9 mouse cellular contexts compared by ENCODE assay signal in the genomic region with DNA sequence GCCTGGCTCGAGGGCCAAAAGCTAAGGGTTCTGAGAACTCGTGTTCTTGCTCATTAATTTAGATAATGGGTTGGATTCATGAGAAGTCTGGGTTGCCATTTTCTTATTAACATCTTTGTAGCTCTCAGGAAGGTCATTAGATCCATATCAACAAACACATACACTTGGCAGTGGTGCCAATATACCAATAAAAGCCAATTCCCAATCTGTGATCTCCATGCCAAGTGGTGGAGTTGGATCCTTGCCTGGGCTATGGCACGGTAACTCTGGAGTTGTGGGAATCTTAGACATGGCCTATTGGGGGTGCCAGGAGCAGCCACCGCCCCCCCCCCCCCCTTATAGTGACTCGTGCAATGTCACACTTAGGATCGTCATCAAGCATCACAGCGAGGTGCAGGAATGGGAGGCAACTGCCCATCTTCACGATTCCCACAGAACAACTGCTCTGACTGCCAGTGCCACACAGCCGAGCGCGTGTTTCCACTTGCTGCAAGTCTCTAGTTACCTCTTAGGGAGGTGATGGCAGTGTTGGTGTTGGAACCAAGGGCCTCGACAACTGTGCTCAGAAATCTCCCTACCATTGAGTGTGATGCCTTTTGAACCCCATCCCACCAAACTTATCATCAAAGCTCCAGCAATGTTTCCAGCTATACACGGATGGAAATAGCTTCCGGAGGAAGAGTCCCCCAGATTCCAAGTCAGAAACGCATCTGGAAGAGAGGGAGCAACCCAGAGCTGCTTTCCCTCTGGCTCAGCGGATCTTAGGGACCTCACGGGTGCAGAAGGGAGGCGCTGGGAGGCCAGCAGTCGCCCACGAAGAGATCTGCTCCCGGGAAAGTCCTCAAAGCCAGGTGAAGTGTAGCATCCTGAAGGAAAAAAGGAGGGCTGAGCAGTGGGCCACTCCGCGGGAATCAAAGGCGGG. TPM values are rescaled to one million over a fixed set of nuclear protein-coding genes. Genes with fewer than 3 reads are reported as not detected.
DNase-seq lines count a peak whose midpoint lies in the region; ATAC-seq lines count a peak whose summit lies in the region.
"Had no signal": no experiment of that assay in that cellular context is flagged by ENCODE, and none has a peak within 500 bp of the region (broad histone marks: within the 10 kb centered on the region; RNA-seq: fewer than 3 reads in every experiment).

No protein-coding gene starts in this region.

- no peaks in the 10 kb centered on the region for H3K9me3 ChIP-seq in heart, embryonic 10.5 days
- no peaks in the 10 kb centered on the region for H3K9me3 ChIP-seq in embryonic facial prominence, embryonic 13.5 days
- no peaks in the 10 kb centered on the region for H3K9me3 ChIP-seq in hindbrain, embryonic 13.5 days
- H3K9me3 ChIP-seq in midbrain, embryonic 12.5 days, result no peaks in the 10 kb centered on the region

- DNase-seq in heart, embryonic 10.5 days (ENCODE audit: low spot score), result no peak
- no peak for DNase-seq in heart, postnatal 14 days
- no peak for DNase-seq in yolk sac, embryonic 10.5 days (ENCODE audit: low spot score)
- no peak for DNase-seq in adipocyte (ENCODE audit: low spot score)
- DNase-seq in lung, postnatal 14 days, result no peak

- peak overlapping the region; percentile 66 for H3K4me2 ChIP-seq in embryonic facial prominence, embryonic 13.5 days
- peak overlapping the region; percentile 50 for H3K4me2 ChIP-seq in hindbrain, embryonic 13.5 days
- peak overlapping the region; percentile 53 for H3K4me2 ChIP-seq in midbrain, embryonic 12.5 days (replicated peaks)

- H3K27me3 ChIP-seq in heart, embryonic 10.5 days (ENCODE audit: insufficient read depth, poor library complexity, severe bottlenecking), result 0 out of 2 replicates have a peak, but pooled peaks cover 7% of the 10 kb centered on the region
- H3K27me3 ChIP-seq in embryonic facial prominence, embryonic 13.5 days, result peaks cover 17% of the 10 kb centered on the region
- H3K27me3 ChIP-seq in hindbrain, embryonic 13.5 days, result peaks cover 35% of the 10 kb centered on the region
- peaks cover 74% of the 10 kb centered on the region for H3K27me3 ChIP-seq in midbrain, embryonic 12.5 days

- peak overlapping the region; percentile 79 for H3K27ac ChIP-seq in heart, embryonic 10.5 days
- H3K27ac ChIP-seq in embryonic facial prominence, embryonic 13.5 days, result no peak overlapping the region
- H3K27ac ChIP-seq in hindbrain, embryonic 13.5 days, result no peak overlapping the region
- H3K27ac ChIP-seq in midbrain, embryonic 12.5 days (replicated peaks), result no peak overlapping the region

- H3K36me3 ChIP-seq in heart, embryonic 10.5 days, result no peaks in the 10 kb centered on the region
- H3K36me3 ChIP-seq in embryonic facial prominence, embryonic 13.5 days, result no peaks in the 10 kb centered on the region
- H3K36me3 ChIP-seq in hindbrain, embryonic 13.5 days, result no peaks in the 10 kb centered on the region
- H3K36me3 ChIP-seq in midbrain, embryonic 12.5 days, result no peaks in the 10 kb centered on the region

- no peak for ATAC-seq in embryonic facial prominence, embryonic 13.5 days (ENCODE audit: insufficient number of reproducible peaks, insufficient read depth, low FRiP score, low TSS enrichment, low read depth)
- peak; percentile 10; the same call in 1 of the 2 replicates for ATAC-seq in hindbrain, embryonic 13.5 days (ENCODE audit: low FRiP score)
- ATAC-seq in midbrain, embryonic 12.5 days (ENCODE audit: low FRiP score, low read depth), result no peak

- intact Hi-C loops in heart, postnatal 14 days (cut with DNase I), result loop anchor here (5.0 kb wide), 1 partner anchor 353 kb away; no protein-coding TSS in a partner anchor

- H3K4me1 ChIP-seq in heart, embryonic 10.5 days, result peaks cover 55% of the 10 kb centered on the region
- H3K4me1 ChIP-seq in embryonic facial prominence, embryonic 13.5 days, result peaks cover 40% of the 10 kb centered on the region
- H3K4me1 ChIP-seq in hindbrain, embryonic 13.5 days (replicated peaks), result peaks cover 10% of the 10 kb centered on the region
- peaks cover 30% of the 10 kb centered on the region for H3K4me1 ChIP-seq in midbrain, embryonic 12.5 days

- WGBS in heart, embryonic 10.5 days, result 21% methylated on average over 24 of the region's 24 CpGs
- WGBS in embryonic facial prominence, embryonic 13.5 days, result 34% methylated on average over 24 of the region's 24 CpGs
- 39% methylated on average over 24 of the region's 24 CpGs for WGBS in hindbrain, embryonic 13.5 days
- WGBS in midbrain, embryonic 12.5 days, result 38% methylated on average over 24 of the region's 24 CpGs

- H3K9ac ChIP-seq in embryonic facial prominence, embryonic 13.5 days, result peak overlapping the region; percentile 49
- peak overlapping the region; percentile 43; the same call in 1 of the 2 replicates for H3K9ac ChIP-seq in hindbrain, embryonic 13.5 days
- peak overlapping the region; percentile 32; the same call in 1 of the 2 replicates for H3K9ac ChIP-seq in midbrain, embryonic 12.5 days (replicated peaks)

- peak overlapping the region; percentile 57 for H3K4me3 ChIP-seq in heart, embryonic 10.5 days
- H3K4me3 ChIP-seq in embryonic facial prominence, embryonic 13.5 days, result peak overlapping the region; percentile 31
- peak overlapping the region; percentile 27 for H3K4me3 ChIP-seq in hindbrain, embryonic 13.5 days
- H3K4me3 ChIP-seq in midbrain, embryonic 12.5 days, result peak overlapping the region; percentile 27

RNA-seq across cellular contexts. Expression of a gene that starts 46.8 kb away (rescaled TPM):
- 14.7 and 15.2 TPM in 2 replicates for polyA plus RNA-seq in heart, embryonic 10.5 days (2016; fragmentation: Nextera tagmentation; extraction: Ambion mirVana)
- 10 to 100 TPM; 26.1 to 26.5 TPM for total RNA-seq in heart, postnatal 14 days (2021)
- polyA plus RNA-seq in embryonic facial prominence, embryonic 13.5 days (2015; fragmentation: Nextera tagmentation; extraction: Ambion mirVana), result 24.8 and 27.7 TPM in 2 replicates
- 28.1 and 31.5 TPM in 2 replicates for polyA plus RNA-seq in hindbrain, embryonic 13.5 days (2015; fragmentation: Nextera tagmentation; extraction: Ambion mirVana)
- polyA plus RNA-seq in midbrain, embryonic 12.5 days (2016; fragmentation: Nextera tagmentation; extraction: Ambion mirVana), result 27.0 and 28.8 TPM in 2 replicates

RNA-seq across cellular contexts. Expression of a gene that starts 50.8 kb away (rescaled TPM):
- 1.0 TPM in 2 replicates for polyA plus RNA-seq in heart, embryonic 10.5 days (2016; fragmentation: Nextera tagmentation; extraction: Ambion mirVana)
- under 1 TPM in 1 of 2 experiments, not detected in 1; 0.05 TPM for total RNA-seq in heart, postnatal 14 days (2021)
- polyA plus RNA-seq in embryonic facial prominence, embryonic 13.5 days (2015; fragmentation: Nextera tagmentation; extraction: Ambion mirVana), result 1.3 and 1.5 TPM in 2 replicates
- 0.77 and 0.96 TPM in 2 replicates for polyA plus RNA-seq in hindbrain, embryonic 13.5 days (2015; fragmentation: Nextera tagmentation; extraction: Ambion mirVana)
- 0.34 and 0.48 TPM in 2 replicates for polyA plus RNA-seq in midbrain, embryonic 12.5 days (2016; fragmentation: Nextera tagmentation; extraction: Ambion mirVana)
- polyA plus RNA-seq: C2C12 had no signal

RNA-seq across cellular contexts. Expression of a gene that starts 53.2 kb away (rescaled TPM):
- polyA plus RNA-seq in heart, embryonic 10.5 days (2016; fragmentation: Nextera tagmentation; extraction: Ambion mirVana), result 0.65 and 1.3 TPM in 2 replicates
- 10 to 100 TPM; 23.2 to 24.2 TPM for total RNA-seq in heart, postnatal 14 days (2021)
- 1.7 and 1.8 TPM in 2 replicates for polyA plus RNA-seq in embryonic facial prominence, embryonic 13.5 days (2015; fragmentation: Nextera tagmentation; extraction: Ambion mirVana)
- polyA plus RNA-seq in hindbrain, embryonic 13.5 days (2015; fragmentation: Nextera tagmentation; extraction: Ambion mirVana), result 0.31 and 0.44 TPM in 2 replicates
- polyA plus RNA-seq in midbrain, embryonic 12.5 days (2016; fragmentation: Nextera tagmentation; extraction: Ambion mirVana), result 0.34 and 0.46 TPM in 2 replicates
